Mouse (Mus musculus) small intestine, adult 2 months (tissue): ENCODE measurements around the gene Ptpn5.

Experiments used
- CTCF ChIP-seq: fragments of 200-500 bp; IDR thresholded peaks from 2 replicates; pipeline ENCODE4 v1.5.1; 2012; ENCODE audit warnings: low read depth, mild to moderate bottlenecking, control low read depth, inconsistent platforms, low read length, moderate library complexity, mixed read lengths; ENCODE audit not compliant: insufficient replicate concordance, insufficient read length; ENCODE audit errors: extremely low read depth
- POLR2A ChIP-seq: fragments of 200-500 bp; IDR thresholded peaks from 2 replicates; pipeline ENCODE4 v1.6.1; 2012; ENCODE audit warnings: low read depth, mild to moderate bottlenecking, control low read depth, inconsistent platforms, low read length, moderate library complexity

DNA sequence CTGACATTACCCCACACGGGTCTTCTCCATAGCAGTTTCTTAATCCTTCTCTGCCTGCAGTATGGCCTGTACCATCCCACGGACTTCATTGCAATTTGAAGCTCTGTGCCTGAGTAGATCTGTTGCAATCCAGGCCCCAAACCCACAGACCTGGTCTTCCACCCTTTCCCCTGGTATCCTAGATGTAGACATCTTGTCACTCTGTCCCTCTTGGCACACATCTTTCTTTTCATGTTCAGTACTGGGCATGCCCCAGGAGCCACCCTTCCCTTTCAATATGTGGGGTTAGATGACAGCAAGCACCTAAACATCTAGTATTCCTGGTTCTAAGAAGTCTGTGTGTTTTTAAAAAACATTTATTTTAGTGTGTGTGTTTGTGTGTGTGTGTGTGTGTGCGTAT is 91.8 kb downstream of the Ptpn5 start:
- TF ChIP-seq CTCF (no peak), POLR2A (no peak)
